Mouse (Mus musculus) layer of hippocampus, adult 8-10 months (tissue): ENCODE measurements at regions not wholly inside any gene's neighbourhood (a gene's known extent, or its start where the extent isn't known, plus 50 kb on each side); places are given as distances from the start of the nearest gene placed in this dataset.
A peak's percentile ranks its signal among the peaks of the same experiment; 100 is the strongest.

Source experiments
- DNase-seq, 2 experiments: peaks; one replicate each; pipeline ENCODE4 v3.0.0; 2022; ENCODE audit warnings: low spot score in 2 of 2

DNA sequence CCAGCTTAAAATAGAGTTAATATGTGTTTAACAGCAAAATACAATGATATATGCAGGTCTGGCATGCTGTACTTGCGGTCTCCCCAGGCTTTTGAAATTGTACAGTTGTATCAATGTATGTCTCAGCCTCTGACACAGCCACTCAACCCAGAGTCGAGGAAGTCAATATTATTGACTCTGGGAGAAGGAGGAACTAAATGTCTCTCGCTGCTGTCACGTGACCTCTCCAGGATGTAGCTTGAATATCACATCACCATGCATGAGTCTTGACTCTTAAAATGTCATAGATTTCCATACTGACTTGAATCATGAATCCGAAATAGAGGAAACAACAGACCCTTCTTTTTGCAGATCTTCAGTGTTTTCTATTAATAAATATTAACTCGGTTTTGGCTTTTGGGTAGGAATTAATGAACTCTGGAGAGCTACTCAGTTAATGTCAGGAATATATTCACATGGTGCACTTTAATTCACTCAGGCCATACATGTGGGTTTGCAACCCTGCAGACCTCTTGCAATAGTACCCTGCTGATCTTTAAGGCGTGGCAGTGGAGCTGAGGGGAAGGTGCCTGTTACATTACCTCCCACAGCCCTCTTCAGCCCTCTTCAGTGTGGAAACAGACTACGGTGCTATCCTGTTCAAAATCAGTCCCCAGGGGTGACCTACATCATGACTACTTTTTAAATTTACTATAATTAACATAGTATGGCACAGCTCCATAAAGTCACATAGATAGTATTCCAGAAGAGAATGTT, 102.7 kb upstream of the Foxn2 start:
- DNase-seq = no peak

DNA sequence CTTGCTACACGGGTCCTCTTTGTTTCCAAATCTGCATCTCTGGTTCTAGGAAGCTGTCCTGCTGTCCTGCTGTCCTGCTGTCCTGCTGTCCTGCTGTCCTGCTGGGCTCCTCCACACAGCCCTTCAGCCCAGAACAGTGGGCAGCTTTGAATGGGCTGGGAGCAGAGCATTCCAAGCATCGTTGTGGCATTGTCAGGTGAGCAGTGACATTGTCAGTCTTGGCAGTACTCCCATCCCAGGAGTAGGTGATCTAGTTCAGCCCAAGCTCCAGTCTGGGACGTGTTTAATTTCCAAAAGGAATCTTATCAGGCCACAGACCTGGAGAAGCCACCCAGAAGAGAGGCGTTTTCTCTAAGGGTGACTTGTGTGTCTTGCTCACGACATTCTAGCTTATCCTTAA, 99.4 kb upstream of the Foxn2 start:
- DNase-seq = no peak

DNA sequence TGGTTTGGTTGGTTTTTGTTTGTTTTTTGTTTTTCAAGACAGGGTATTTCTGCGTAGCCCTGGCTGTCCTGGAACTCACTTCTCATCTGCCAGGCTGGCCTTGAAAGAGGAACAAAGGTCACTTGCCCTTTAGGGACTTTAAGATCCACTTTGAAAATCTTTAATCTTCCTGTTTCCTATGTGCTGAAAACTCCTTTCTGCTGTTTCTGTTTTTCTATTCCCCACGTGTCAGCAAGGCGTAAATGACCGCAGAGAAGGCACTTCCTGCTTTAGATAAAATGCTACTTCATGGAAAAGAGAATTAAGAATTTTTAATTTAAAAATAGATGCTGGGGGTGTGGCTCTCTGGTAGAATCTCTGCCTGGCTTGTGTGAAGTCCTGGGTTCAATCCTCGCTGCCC, 98.9 kb upstream of the Foxn2 start:
- DNase-seq = no peak

DNA sequence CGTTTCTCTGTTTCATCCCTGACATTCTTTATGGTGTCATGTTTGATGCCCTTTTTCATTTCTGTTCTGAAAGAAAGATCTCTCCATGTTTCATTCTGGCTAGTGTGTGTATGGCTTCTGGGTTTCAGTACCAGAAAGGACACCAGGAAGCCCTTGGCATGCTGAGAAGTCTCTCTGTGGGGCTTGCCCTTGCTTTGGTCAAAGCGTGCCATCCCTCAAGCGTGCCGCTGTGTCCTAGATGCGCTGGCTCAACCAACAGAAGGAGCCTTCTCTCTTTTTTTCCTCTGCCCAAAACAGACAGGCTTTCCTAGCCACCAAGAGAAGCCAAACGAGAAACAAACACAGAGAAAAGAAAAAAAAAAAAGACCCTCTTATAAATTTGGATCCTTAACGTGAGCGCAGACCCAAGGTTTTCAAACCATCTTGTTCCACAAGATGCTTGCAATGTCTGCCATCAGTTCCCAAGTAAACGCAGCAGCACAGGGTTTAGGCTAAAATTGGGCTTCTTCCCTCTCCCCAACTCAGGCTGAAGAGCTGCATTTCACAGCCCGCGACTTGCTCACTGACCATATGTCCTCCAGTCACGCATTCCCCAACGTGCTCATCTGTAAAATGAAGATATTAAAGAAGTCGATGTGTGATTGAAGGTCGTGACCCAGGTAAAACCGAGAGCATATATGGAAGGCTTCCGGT, 97.3 kb upstream of the Foxn2 start:
- DNase-seq = no peak

DNA sequence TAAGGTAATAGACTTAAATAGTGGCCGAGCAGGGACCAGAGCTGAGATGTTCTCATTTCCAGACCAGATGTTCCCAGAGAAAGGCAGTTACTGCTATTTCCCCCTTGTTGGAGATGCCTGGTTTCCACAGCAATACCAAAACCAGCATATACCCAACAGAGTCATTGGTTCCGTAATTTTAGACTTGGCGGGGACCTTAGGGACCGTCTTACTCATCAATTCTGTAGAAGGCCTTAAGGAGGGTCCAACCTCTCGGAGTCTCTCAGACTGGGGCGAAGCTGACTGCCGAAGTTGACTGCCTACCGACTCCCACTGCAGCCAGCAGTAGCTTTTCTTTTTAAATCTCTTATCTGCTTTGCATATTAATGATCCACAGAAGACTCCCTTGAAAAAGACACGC, 95.1 kb upstream of the Foxn2 start:
- DNase-seq = no peak

DNA sequence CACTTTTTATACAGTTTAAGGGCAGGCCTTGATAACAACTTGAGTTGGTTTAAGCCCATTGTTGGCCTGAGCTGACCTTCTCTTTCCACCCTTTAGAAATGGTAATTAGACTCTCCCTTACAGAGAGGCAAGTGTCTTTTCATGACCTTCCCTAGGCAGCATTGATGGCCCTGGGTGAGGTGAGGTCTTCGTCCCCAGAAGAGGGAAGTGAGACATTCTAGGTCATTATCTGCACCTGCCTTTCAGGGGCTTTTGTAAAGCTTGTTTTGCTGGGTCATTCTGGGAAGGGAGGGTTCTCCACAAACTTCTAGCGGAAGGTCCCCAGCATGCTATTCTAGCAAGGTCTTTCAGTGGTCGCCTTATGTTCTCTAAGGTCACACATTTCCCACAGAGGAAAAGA, 93.6 kb upstream of the Foxn2 start:
- DNase-seq = no peak

DNA sequence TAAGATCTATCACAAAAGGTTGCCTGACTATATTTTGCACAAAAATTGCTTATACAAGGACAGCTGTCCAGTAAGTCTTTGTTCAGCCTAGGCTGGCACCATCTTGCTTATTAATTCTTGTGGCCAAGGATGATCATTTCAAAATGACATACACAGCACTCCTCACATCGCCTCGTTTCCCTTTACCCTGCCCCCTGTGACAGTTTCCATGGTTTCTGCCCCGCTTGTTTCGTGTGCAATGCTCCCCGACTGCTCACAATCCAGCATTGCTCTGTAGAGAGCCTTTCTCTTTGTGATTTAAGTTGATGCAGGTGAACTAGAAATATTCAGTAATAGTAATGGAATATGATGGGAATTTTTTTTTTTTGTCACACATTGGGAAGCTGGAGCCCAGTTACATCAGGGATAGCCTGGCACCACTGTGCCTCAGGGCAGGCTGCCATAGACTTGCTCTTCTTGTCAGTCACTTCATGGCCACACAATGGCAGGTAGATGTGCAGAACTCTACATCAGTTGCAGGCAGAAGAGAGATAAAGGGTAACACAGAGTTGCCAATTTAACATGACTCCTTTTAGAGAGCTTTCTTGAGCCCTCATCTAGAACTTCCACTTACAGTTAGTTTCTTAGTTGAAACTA, 90.6 kb upstream of the Foxn2 start:
- DNase-seq = no peak

DNA sequence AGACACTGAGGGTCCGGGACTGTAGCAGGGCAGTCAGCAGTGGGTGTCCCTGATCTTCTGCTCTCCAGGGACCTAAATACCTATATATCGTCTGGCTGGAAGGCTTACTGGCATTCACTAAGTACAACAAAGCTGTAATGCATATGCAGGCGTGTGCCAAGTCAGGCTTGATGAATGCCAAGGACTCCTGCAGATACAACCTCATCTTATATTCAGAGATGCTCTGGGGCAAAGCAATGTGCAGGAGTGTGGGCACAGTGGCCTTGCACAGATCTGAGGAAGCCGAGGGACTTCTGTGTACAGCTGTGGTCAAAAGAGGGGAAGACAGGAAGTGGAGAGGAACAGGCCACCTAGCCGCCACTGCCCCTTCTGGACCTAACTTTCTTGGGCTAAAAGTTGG, 89.5 kb upstream of the Foxn2 start:
- no peak for DNase-seq

DNA sequence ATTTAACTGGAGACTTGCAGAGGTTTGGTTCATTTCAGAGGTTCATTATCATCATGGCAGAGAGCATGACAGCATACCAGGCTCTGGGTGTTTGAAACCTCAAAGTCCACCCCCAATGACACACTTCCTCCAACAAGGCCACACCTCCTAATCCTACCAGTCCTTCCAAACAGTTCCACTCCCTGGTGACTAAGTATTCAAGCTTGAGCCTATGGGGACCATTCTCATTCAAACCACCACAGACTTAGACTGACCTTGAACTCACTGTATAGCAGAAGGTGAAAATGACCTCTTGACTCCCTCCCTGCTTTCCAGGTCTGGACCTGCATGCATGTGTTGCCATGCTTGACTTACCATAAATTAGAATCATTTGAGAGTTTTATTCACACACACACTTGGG, 87.6 kb upstream of the Foxn2 start:
- no peak for DNase-seq

DNA sequence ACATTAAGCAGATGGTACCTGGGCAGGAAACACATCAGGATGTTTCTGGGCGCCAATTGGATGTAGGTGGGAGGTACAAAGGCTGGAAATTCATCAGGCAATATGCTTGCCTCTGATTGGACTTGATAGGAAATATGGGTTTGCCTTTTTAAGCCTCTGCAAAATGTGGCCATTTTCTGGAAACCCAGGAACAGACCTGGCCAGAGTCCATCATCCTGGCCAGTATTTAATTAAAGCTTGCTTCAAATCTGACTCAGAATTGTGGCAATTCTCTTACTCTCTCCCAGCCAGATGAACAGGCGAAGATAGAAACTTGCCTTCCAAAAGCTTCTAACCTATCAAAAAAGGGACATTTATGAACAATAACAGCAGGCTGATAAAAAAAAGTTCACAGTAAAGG, 79.3 kb upstream of the Foxn2 start:
- no peak for DNase-seq

DNA sequence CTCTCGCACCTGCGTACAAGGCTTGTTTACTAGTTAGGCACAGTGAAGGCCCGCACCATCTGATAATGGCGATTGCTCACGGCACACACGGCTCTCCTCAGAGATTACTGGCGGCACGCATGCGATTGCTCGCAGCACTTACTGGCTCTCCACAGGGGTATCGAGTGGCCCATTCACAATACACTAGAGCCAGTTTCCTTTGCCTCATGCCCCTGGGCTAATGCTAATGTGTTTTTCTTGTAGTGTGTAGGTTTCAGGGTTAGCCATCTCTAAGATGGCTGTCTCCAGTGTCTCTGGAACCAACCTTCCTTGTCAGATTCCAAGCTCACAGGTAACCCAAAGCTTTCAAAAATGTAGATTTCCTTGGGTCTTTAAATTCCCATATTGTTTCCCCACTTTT, 78.1 kb upstream of the Foxn2 start:
- no peak for DNase-seq

DNA sequence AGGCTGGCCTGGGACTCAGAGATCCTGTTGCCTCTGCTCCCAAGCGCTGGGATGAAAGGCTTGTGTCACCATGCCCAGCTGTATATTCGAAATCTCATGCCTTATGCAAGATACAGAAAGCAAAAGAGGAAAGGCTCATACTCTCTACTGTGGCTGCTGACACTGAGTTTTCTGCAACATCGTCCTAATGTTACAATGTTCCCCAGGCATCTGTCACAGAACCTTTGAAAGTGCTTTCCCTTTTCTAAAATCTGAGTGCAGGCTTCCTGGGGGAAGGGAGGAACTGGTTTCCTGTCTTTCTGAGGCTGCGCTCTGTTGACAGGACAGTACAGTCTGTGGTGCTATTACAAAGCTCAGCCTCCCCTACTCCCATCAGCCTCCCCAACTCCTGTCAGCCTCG, 72.6 kb upstream of the Foxn2 start:
- DNase-seq = peak in 1 of 2 experiments; percentile 17

DNA sequence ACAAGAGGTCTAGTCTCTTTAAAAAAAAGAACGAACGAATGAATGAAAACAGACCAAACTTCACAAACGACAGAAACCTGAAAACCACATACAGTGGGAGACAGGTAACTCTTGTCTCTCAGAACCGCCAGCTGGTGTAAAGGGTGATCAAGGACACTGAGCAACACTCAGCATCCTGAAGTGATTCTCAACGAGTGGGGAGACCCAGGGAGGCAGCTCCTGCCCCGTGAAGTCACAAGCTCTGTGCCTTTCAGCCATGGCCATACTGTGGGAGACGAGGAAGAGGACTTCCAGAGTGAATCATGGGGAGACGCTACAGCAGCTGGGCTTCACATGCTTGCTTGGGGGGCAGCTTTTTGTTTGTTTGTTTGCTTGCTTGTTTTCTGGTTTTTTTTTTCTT, 70.5 kb upstream of the Foxn2 start:
- no peak for DNase-seq

DNA sequence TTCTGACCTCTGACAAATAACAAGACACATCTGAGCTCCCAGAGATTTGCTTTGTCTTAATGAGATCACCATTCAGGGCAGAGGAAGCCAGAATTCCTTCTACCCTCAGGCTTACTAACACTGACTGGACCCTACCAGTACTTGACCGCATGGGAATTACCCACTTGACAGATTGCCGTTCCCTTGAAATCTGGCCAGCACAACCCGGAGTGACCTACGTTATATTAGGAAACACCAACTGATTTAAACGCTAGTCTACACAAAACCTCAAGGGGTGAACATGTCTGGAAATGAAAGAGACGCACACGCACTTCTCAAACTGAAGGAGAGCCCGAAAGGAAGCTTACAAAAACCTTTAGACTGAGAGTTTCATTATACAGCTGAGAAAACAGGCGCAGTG, 69.8 kb upstream of the Foxn2 start:
- no peak for DNase-seq

DNA sequence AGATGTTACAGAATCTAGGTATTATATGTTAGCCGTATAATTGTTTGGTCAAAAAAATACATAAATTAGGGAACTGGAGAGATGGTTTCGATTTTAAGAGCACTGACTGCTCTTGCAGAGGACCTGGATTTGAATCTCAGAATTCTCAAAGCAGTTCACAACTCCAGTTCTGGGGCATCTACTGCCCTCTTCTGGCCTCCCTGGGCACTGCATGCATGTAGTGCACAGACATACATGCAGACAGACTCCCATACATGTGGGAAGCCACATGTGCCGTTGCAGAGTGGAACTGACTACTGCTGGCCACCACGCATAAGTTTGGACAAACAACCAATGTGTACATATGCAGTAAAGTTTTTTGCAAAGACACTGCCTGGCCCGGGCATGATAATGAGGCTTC, 62.0 kb upstream of the Foxn2 start:
- no peak for DNase-seq

DNA sequence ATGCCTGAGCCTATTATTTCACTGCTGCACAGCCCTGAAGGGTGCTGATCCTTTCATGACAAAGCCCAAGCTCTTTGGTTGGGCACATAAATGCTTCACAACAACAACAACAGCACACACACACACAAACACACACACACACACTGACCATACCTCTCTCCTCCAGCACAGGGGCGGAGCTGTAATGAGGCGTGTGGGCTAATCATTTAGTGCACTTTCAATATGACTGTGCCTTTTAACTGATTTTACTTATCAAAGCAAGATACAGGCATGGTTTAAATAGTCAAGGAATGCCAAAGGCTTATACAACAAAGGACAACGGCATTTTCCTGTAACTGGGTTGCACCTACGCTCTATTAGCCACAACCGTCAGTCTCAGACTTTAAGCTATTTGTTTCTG, 61.1 kb upstream of the Foxn2 start:
- no peak for DNase-seq

DNA sequence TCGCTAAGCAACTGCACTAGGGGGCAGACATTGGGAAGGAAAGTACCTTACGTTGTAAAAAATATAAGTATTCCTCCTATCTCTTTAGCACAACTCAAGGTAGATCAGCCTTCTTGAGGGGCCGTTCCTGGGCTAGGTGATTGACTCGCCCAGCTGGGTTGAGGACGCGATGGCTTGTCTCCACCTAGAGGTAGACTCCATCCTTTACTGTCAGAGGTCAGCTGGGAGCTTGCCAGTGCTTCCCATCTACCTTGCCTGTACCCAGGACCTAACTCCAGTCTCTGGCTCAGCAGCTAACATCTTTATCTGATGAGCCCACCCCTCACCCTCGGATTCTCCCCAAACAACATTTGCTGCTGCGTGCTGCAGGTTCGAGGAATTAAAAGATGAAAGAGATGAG, 59.4 kb upstream of the Foxn2 start:
- DNase-seq = no peak

DNA sequence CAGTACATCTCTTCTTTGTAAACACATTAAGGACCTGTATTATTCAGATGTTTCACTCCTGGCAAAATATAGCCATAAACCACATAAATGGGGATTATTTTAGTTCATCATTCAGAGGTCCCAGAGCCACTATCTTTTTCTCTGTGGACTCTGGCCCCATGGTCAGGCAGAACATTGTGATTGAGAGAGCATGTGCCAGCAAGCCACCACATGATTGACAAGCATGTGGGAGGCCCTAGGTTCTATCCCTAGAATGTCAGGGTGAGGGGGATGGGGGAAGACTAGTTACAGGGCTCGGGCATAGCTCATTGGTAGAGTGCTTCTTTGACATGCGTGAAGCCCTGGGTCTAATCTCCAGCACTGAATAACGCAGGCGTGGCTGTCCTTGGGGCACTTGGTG, 57.1 kb upstream of the Foxn2 start:
- DNase-seq = no peak

DNA sequence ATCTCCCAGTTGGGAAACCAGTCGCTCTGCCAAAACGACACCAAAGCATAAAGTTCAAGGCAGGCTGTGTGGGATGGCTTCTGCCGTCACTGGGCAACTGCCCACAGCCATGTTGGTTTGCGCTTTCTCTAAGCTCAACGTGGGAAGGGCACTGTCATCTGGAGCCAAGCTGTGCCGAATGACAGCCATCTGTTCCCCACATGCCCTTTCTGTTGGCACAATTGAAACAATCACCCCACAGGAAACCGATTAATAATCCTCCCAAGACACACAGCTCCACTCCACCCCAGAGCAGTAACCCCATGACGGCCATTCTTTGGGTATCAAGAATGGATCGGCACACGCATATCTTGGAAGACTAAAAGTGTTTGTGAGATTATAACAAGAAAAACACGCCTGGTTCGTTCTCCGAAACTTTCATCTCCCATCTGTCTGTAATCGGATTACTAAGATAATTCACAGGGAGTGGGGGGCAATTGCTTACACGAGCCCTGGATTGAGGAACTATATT, 52.0 kb upstream of the Foxn2 start:
- DNase-seq = peak; percentile 56 to 75

DNA sequence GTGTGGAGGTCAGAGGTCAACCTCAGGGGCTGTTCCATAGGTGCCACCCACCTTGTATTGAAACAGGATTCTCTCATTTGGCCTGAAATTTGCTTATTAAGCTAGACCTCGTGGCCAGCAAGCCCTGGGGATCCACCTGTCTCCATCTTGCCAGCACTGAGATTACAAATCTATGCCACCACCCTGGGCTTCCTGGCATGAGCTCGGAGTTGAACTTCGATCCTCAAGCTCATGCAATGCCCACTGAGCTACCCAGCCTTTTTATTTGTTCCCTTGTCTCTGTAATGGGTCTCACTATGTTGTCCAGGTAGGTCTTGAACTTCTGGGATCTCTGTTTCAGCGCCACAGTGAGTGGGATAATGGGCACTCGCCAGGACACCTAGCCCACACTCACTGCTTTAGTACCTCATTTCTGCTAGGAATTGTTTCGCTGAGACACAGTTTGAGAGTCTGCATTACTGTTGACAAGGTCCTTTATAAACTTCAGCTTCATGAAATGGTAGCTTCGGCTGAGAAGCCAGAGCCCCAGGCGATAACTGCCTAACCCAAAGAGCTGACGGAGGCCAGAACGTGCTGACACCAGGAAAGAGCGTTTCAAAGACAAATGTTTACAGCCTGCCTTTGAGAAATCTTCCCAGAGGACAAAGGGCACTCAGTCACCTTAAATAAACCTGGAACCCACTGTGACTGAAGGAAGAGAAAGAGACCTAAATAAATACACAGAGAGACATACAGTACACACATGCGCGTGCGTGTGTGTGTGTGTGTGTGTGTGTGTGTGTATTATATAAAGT, 50.6 kb upstream of the Foxn2 start:
- no peak for DNase-seq
